Mouse (Mus musculus) thymus, adult 2 months (tissue): ENCODE results near the gene Osbpl10.

Experiments
- CTCF ChIP-seq: fragments of 200-500 bp; IDR thresholded peaks from 2 replicates; pipeline ENCODE4 v1.5.1; 2012; ENCODE audit warnings: mild to moderate bottlenecking, control low read depth, low read length, moderate library complexity, borderline replicate concordance; ENCODE audit not compliant: control insufficient read depth, poor library complexity, insufficient read depth; ENCODE audit errors: extremely low read depth
- POLR2A ChIP-seq: fragments of 200-500 bp; IDR thresholded peaks from 2 replicates; pipeline ENCODE4 v1.6.1; 2012; ENCODE audit warnings: mild to moderate bottlenecking, low read length, control low read depth, moderate library complexity; ENCODE audit not compliant: control insufficient read depth, poor library complexity, insufficient read depth; ENCODE audit errors: extremely low read depth

DNA sequence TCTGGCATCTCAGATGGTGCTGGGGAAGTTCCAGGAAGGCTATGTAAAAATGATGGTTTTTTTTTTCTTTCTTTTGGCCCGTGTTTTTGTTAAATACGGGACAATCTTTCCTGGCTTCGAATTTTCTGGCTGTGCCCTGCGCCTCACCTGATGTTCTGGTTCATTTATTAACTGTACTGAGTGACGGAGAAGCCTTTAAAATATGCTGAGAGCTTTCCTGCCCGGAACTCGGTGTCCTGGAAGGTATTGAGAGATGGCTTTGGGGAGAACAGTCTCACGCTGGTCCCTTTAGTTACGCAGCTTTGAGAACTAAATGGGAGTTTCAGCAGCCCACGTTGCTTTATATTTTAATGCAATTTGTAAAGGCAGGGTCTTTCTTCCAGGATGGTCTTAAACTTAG, 27.1 kb downstream of the Osbpl10 start:
- TF ChIP-seq CTCF (no peak), POLR2A (no peak)
